Mouse (Mus musculus): ENCODE data around the gene Ccnjl. TPM values are rescaled to one million over a fixed set of nuclear protein-coding genes. Genes with fewer than 3 reads are reported as not detected.

Ccnjl gene
- total and polyA plus RNA-seq, 3 experiments, result not detected

DNA sequence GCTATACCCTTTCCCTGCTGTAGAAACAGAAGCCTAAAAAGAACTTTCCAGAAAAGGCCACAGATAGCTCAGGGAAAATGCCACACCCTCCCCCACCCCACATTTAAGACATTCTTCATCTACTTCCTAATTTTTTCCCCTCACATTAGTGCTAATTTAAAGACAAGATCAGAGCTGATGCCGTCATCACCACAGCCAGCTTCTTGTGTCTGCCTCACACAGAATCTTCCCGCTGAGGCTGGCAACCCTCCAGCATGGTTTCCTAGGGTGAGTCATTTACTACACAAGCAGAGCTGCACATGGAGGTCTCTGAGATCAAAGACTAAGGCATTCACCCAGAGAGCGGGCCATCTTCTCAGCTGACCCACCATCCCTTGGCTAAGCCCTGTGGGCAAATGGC, 33.1 kb upstream of the Ccnjl start:
- Histone ChIP-seq H3K79me2 (ENCODE audit: control insufficient read depth, insufficient read depth, low read length, poor library complexity) (no peaks in the 10 kb centered on the region), H3K27ac (ENCODE audit: control insufficient read depth, low read depth, low read length) (peak overlapping the region; percentile 10; the same call in 1 of the 2 replicates), H3K9ac (ENCODE audit: control insufficient read depth, low read depth, low read length, poor library complexity, severe bottlenecking) (no peak overlapping the region; the same call in 1 of the 2 replicates), H3K27me3 (ENCODE audit: control insufficient read depth in 1 of 2, insufficient read depth in 2 of 2, low read length in 2 of 2) (no peaks in the 10 kb centered on the region), H3K4me3 (ENCODE audit: control insufficient read depth in 1 of 2, insufficient read depth in 1 of 2, low read depth in 2 of 2, low read length in 2 of 2) (0 out of 4 replicates have a peak overlapping the region, but pooled peaks have one; percentile 3 to 30), H3K4me1 (ENCODE audit: control insufficient read depth in 1 of 2, insufficient read depth in 2 of 2, low read length in 2 of 2) (peaks cover 2 to 12% of the 10 kb centered on the region in 2 experiments), H3K9me3 (replicated peaks; ENCODE audit: insufficient read depth, low read length) (no peaks in the 10 kb centered on the region), H3K36me3 (ENCODE audit: control insufficient read depth in 1 of 2, insufficient read depth in 2 of 2, low read length in 2 of 2) (peaks cover 0 to 7% of the 10 kb centered on the region in 2 experiments; a peak in 2 of 4 replicates)
- peak; percentile 97 for DNase-seq (ENCODE audit: low read depth, low spot score)
- no peak for TF ChIP-seq ZMIZ1 (IDR thresholded peaks at IDR 0.05; ENCODE audit: low read depth, low read length)
- no peak for TF ChIP-seq NRF1 (IDR thresholded peaks at IDR 0.05; ENCODE audit: insufficient read depth, low read depth, low read length, poor library complexity, severe bottlenecking)
- TF ChIP-seq CTCF (IDR thresholded peaks at IDR 0.05 in 2 of 3, conservative IDR thresholded peaks at IDR 0.05 in 1 of 3; ENCODE audit: control insufficient read depth in 1 of 3, insufficient read depth in 1 of 3, low read depth in 2 of 3, low read length in 3 of 3, poor library complexity in 1 of 3, severe bottlenecking in 1 of 3), result no peak
- TF ChIP-seq ZNF384 (IDR thresholded peaks at IDR 0.05; ENCODE audit: low read depth, low read length), result peak; percentile 30; the same call in 1 of the 2 replicates
- TF ChIP-seq MAX (IDR thresholded peaks at IDR 0.05; ENCODE audit: low read length), result peak; percentile 53; the same call in 1 of the 2 replicates
- peak; percentile 31; the same call in 1 of the 2 replicates for TF ChIP-seq GATA1 (IDR thresholded peaks at IDR 0.05; ENCODE audit: low read depth, low read length)
- no peak for TF ChIP-seq UBTF (IDR thresholded peaks at IDR 0.05; ENCODE audit: borderline replicate concordance, insufficient read depth, low read depth, low read length)
- no peak for TF ChIP-seq MYB (IDR thresholded peaks at IDR 0.05; ENCODE audit: low read depth, low read length)
- no peak for TF ChIP-seq GABPA (IDR thresholded peaks at IDR 0.05; ENCODE audit: low read depth, low read length)
- no peak for TF ChIP-seq TBP (IDR thresholded peaks at IDR 0.05; ENCODE audit: low read depth, low read length)
- TF ChIP-seq MAZ (IDR thresholded peaks at IDR 0.05; ENCODE audit: low read depth, low read length), result peak; percentile 27; the same call in 1 of the 2 replicates
- peak; percentile 62 for TF ChIP-seq RCOR1 (IDR thresholded peaks at IDR 0.05; ENCODE audit: low read depth, low read length)
- peak; percentile 13; the same call in 1 of the 2 replicates for TF ChIP-seq TCF12 (IDR thresholded peaks at IDR 0.05; ENCODE audit: low read depth, low read length)
- no peak for TF ChIP-seq MAFK (IDR thresholded peaks at IDR 0.05; ENCODE audit: borderline replicate concordance, low read depth, low read length)
- TF ChIP-seq CHD2 (IDR thresholded peaks at IDR 0.05; ENCODE audit: low read length), result peak; percentile 47
- no peak for TF ChIP-seq E2F4 (IDR thresholded peaks at IDR 0.05; ENCODE audit: borderline replicate concordance, low read depth, low read length)
- no peak for TF ChIP-seq RAD21 (IDR thresholded peaks at IDR 0.05; ENCODE audit: low read depth, low read length)
- TF ChIP-seq EP300 (IDR thresholded peaks at IDR 0.05; ENCODE audit: low read depth in 1 of 2, low read length in 2 of 2), result peak; percentile 55 to 62
- TF ChIP-seq NELFE (IDR thresholded peaks at IDR 0.05; ENCODE audit: low read depth, low read length), result no peak
- TF ChIP-seq ELF1 (IDR thresholded peaks at IDR 0.05; ENCODE audit: low read depth, low read length), result no peak; the same call in 1 of the 2 replicates
- TF ChIP-seq POLR2AphosphoS2 (IDR thresholded peaks at IDR 0.05; ENCODE audit: low read length), result no peak
- no peak for TF ChIP-seq CHD1 (IDR thresholded peaks at IDR 0.05; ENCODE audit: low read depth, low read length)
- peak; percentile 80 for TF ChIP-seq SIN3A (IDR thresholded peaks at IDR 0.05; ENCODE audit: low read length)
- 0 out of 2 replicates have a peak, but pooled peaks have one; percentile 29 for TF ChIP-seq ZKSCAN1 (IDR thresholded peaks at IDR 0.05; ENCODE audit: low read depth, low read length)
- peak; percentile 93 for TF ChIP-seq ETS1 (IDR thresholded peaks at IDR 0.05; ENCODE audit: low read depth, low read length)
- TF ChIP-seq USF1 (IDR thresholded peaks at IDR 0.05; ENCODE audit: low read depth, low read length), result no peak
- no peak for TF ChIP-seq BHLHE40 (IDR thresholded peaks at IDR 0.05; ENCODE audit: borderline replicate concordance, low read depth, low read length)
- no peak for TF ChIP-seq POLR2A (IDR thresholded peaks at IDR 0.05; ENCODE audit: control insufficient read depth in 1 of 2, insufficient read depth in 1 of 2, low read depth in 1 of 2, low read length in 2 of 2, poor library complexity in 1 of 2)
- TF ChIP-seq MYC (IDR thresholded peaks at IDR 0.05; ENCODE audit: low read depth, low read length), result peak; percentile 64
- TF ChIP-seq POLR2AphosphoS5 (IDR thresholded peaks at IDR 0.05; ENCODE audit: borderline replicate concordance, low read depth, low read length), result no peak
- TF ChIP-seq HCFC1 (IDR thresholded peaks at IDR 0.05; ENCODE audit: low read depth, low read length), result 0 out of 2 replicates have a peak, but pooled peaks have one; percentile 26
- TF ChIP-seq KAT2A (conservative IDR thresholded peaks at IDR 0.05; ENCODE audit: low read depth, low read length), result no peak
- no peak for TF ChIP-seq TAL1 (IDR thresholded peaks at IDR 0.05; ENCODE audit: low read length)
- no peak for TF ChIP-seq SMC3 (IDR thresholded peaks at IDR 0.05; ENCODE audit: low read depth, low read length)
- TF ChIP-seq JUND (IDR thresholded peaks at IDR 0.05; ENCODE audit: low read depth, low read length), result peak; percentile 93
- TF ChIP-seq USF2 (IDR thresholded peaks at IDR 0.05; ENCODE audit: borderline replicate concordance in 1 of 2, insufficient read depth in 1 of 2, low read depth in 1 of 2, low read length in 2 of 2), result no peak
- peak; percentile 60; the same call in 1 of the 2 replicates for TF ChIP-seq MXI1 (IDR thresholded peaks at IDR 0.05; ENCODE audit: low read depth, low read length)
- TF ChIP-seq ZC3H11A (IDR thresholded peaks at IDR 0.05; ENCODE audit: low read depth, low read length), result no peak
